16 mouse cellular contexts compared by ENCODE assay signal in the genomic region with DNA sequence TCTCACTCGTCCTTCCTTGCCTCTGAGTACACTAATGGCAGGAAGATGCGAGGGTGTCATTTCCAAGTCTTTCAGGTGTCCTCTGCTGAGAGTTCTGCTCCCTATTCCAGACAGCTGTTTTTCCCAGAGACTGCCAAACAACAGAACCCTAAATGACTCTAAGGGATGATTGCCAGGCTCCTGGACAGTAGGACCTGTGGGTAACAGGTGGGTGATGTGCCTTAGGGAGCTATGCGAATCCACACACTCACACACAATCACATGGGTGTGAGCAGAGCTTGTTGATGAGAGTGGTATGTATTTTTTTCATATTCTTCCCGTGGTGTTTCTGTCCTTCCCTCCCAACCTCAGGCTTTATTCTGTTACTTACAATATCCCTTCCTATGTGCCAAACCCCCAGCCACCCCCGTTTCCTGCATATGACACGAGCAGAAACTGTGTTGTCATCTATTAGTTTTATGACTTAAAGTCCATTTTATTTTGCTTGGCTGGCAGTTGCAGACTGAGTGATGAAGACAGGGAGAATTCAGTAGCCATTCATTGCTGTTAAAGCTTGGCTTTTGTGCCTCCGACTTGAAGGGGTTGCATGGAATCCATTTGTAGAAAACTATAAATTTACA. TPM values are rescaled to one million over a fixed set of nuclear protein-coding genes. Genes with fewer than 3 reads are reported as not detected.
"Had no signal": no experiment of that assay in that cellular context is flagged by ENCODE, and none has a peak within 500 bp of the region (broad histone marks: within the 10 kb centered on the region; RNA-seq: fewer than 3 reads in every experiment).

No protein-coding gene starts in this region.

- H3K27me3 ChIP-seq: limb, embryonic 15.5 days; liver, embryonic 12.5 days; midbrain, embryonic 15.5 days; neural tube, embryonic 13.5 days; stomach, embryonic 15.5 days had no signal

- H3K36me3 ChIP-seq: limb, embryonic 15.5 days; liver, embryonic 12.5 days; midbrain, embryonic 10.5 days; midbrain, embryonic 15.5 days; neural tube, embryonic 13.5 days; stomach, embryonic 15.5 days had no signal

- H3K4me3 ChIP-seq: limb, embryonic 15.5 days; liver, embryonic 12.5 days; midbrain, embryonic 10.5 days; midbrain, embryonic 15.5 days; neural tube, embryonic 13.5 days; stomach, embryonic 15.5 days had no signal

- H3K4me2 ChIP-seq: limb, embryonic 15.5 days; liver, embryonic 12.5 days; lung, embryonic 14.5 days; midbrain, embryonic 15.5 days; neural tube, embryonic 13.5 days; stomach, embryonic 15.5 days had no signal

- DNase-seq: layer of hippocampus, adult 9-11 months; layer of hippocampus, postnatal 36 days; lung, embryonic 14.5 days; lung, postnatal 10 days; lung, postnatal 4 days; right cerebral cortex, postnatal 14 days; thymus, adult 2 months; thymus, postnatal 25 days had no signal

- ATAC-seq: intestine, embryonic 16.5 days; liver, embryonic 12.5 days; midbrain, embryonic 15.5 days had no signal

- H3K27ac ChIP-seq: limb, embryonic 15.5 days; liver, embryonic 12.5 days; midbrain, embryonic 10.5 days; midbrain, embryonic 15.5 days; neural tube, embryonic 13.5 days; stomach, embryonic 15.5 days had no signal

- H3K4me1 ChIP-seq: liver, embryonic 12.5 days; midbrain, embryonic 15.5 days; stomach, embryonic 15.5 days had no signal

- H3K9ac ChIP-seq: limb, embryonic 15.5 days; liver, embryonic 12.5 days; lung, embryonic 14.5 days; midbrain, embryonic 15.5 days; neural tube, embryonic 13.5 days; stomach, embryonic 15.5 days had no signal

- H3K9me3 ChIP-seq: limb, embryonic 15.5 days; liver, embryonic 12.5 days; midbrain, embryonic 10.5 days; midbrain, embryonic 15.5 days; neural tube, embryonic 13.5 days; stomach, embryonic 15.5 days had no signal

RNA-seq across cellular contexts. Expression of gene Adamts1, which starts 41.8 kb away (rescaled TPM):
- total RNA-seq: megakaryocyte, adult 5-6 weeks had no signal
